Mouse (Mus musculus): ENCODE data around the gene Ifi203. TPM values are rescaled to one million over a fixed set of nuclear protein-coding genes. Genes with fewer than 3 reads are reported as not detected.
"Not testable (repeated sequence)": the region's sequence is repeated elsewhere in the genome, so short reads cannot be mapped to it uniquely, and the experiment has no call there.

Ifi203 gene
- polyA plus RNA-seq, 1 experiment from 2014 or later = 0.53 TPM

DNA sequence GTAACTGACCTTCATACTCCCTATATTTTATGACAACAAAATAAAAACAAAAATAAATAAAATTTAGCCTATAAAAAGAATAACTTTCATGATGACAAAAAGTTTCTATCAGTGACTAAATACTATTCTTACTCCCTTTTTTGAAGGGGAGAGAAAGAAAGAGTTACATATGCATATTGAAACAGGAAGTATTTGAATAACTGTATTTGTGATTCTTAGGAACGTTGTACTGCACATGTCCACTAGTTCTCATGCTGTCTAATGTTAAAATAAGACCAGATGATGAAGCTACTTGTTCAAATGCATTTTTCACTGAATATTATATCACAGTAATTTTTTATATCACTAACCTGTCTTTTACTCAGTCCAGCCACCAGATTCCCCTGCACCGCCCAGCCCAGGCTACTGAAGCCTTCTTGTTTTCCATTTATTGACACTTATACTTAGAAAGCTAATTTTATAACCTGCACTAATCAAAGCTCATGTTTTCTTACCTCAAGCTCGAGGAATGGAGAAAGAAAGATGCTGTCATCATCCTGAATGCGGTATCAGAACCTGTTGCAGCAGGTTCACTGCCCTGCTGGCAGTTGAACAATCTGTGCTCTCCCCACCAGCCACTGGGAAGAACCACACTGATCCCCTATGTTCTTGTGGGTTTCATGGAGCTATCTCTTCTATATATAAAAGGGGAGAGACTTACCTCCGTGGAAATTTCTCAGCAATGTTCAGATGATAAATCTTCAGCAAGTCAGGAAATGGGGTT, 63.1 kb downstream of the Ifi203 start:
- not testable (repeated sequence) for H3K9ac ChIP-seq; H3K9me3 ChIP-seq; H3K4me3 ChIP-seq; H3K36me3 ChIP-seq; ATAC-seq (ENCODE audit: insufficient number of reproducible peaks, insufficient read depth, low FRiP score, low TSS enrichment, low read depth); H3K4me2 ChIP-seq; H3K27ac ChIP-seq; H3K27me3 ChIP-seq; H3K4me1 ChIP-seq
- WGBS = 76% methylated on average over 5 of the region's 5 CpGs

DNA sequence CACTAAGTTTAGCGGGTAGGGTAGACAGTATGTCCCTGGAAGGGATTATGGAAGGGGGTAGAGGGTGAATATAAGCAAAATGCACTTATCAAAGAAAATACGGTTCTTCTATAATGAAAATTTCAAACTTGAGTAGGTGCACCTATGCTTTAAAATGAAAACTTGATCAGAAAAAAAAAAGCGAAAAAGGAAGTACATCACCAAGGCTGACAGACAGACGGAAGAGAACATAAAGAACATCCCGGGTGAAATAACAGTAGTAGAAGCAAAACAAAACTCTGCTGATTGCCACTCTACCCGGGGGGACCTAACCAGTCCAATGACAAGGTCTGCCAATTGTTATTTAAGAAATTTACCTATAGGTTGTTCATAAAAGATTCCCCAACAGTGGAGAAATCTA, 64.2 kb downstream of the Ifi203 start:
- not testable (repeated sequence) for ATAC-seq (ENCODE audit: insufficient number of reproducible peaks, insufficient read depth, low FRiP score, low TSS enrichment, low read depth); H3K27ac ChIP-seq; H3K9ac ChIP-seq; H3K4me2 ChIP-seq; H3K4me1 ChIP-seq; H3K27me3 ChIP-seq; H3K9me3 ChIP-seq; H3K36me3 ChIP-seq; H3K4me3 ChIP-seq
- 81% methylated on average over 6 of the region's 6 CpGs for WGBS

DNA sequence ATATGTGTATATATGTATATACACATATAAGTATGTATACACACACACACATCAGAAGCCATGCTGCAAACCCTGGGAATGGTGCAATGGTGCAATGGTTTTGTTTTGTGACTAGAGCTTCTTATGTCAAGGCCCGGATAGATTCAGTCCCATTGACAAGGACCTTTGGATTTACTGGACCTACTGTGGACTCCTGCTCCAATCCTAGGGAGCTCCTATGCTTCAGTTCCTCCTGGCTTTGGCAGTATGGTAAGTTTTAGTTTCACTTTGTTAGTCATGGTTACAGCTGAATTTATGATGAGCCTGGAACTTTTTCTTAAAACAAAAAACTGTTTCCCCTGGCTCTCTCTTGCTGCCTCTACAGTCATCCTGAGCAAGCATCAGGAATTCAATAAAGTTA, 65.3 kb downstream of the Ifi203 start:
- not testable (repeated sequence) for H3K9me3 ChIP-seq

More for the DNA sequence above, 65.3 kb downstream of the Ifi203 start:
- ATAC-seq (ENCODE audit: insufficient number of reproducible peaks, insufficient read depth, low FRiP score, low TSS enrichment, low read depth); H3K36me3 ChIP-seq; H3K4me1 ChIP-seq; H3K27me3 ChIP-seq; H3K4me2 ChIP-seq; H3K4me3 ChIP-seq; H3K9ac ChIP-seq; H3K27ac ChIP-seq: not testable (repeated sequence)
- WGBS = 93% methylated on average over 1 of the region's 1 CpGs

Other genes starting within 250 kb of the Ifi203 start
- gene Ifi207, start 200.9 kb downstream of the Ifi203 start, polyA plus RNA-seq (2015; fragmentation: Nextera tagmentation; extraction: Ambion mirVana) = 0.59 and 0.66 TPM in 2 replicates
- 1.1 and 1.7 TPM in 2 replicates for gene Ifi204, start 175.7 kb downstream of the Ifi203 start, polyA plus RNA-seq (2015; fragmentation: Nextera tagmentation; extraction: Ambion mirVana)
- gene Ifi211, start 29.6 kb downstream of the Ifi203 start, polyA plus RNA-seq (2015; fragmentation: Nextera tagmentation; extraction: Ambion mirVana) = 0.63 and 1.1 TPM in 2 replicates
- gene Mndal, start 181 bp downstream of the Ifi203 start, polyA plus RNA-seq (2015; fragmentation: Nextera tagmentation; extraction: Ambion mirVana) = 0.62 and 1.7 TPM in 2 replicates
- 1.5 and 2.0 TPM in 2 replicates for gene Ifi202b, start 40.1 kb upstream of the Ifi203 start, polyA plus RNA-seq (2015; fragmentation: Nextera tagmentation; extraction: Ambion mirVana)
- gene Ifi205, start 89.1 kb upstream of the Ifi203 start, polyA plus RNA-seq (2015; fragmentation: Nextera tagmentation; extraction: Ambion mirVana) = not detected in 2 replicates
- gene Olfr433, start 98.0 kb upstream of the Ifi203 start, polyA plus RNA-seq (2015; fragmentation: Nextera tagmentation; extraction: Ambion mirVana) = 0.10 TPM in 1 of 2 replicates, not detected in the other
- not detected in 2 replicates for gene Olfr432, start 106.5 kb upstream of the Ifi203 start, polyA plus RNA-seq (2015; fragmentation: Nextera tagmentation; extraction: Ambion mirVana)
- 0.08 and 0.14 TPM in 2 replicates for gene Olfr430, start 123.9 kb upstream of the Ifi203 start, polyA plus RNA-seq (2015; fragmentation: Nextera tagmentation; extraction: Ambion mirVana)
- 0.22 and 0.37 TPM in 2 replicates for gene Olfr429, start 141.7 kb upstream of the Ifi203 start, polyA plus RNA-seq (2015; fragmentation: Nextera tagmentation; extraction: Ambion mirVana)
- gene Olfr427, start 154.2 kb upstream of the Ifi203 start, polyA plus RNA-seq (2015; fragmentation: Nextera tagmentation; extraction: Ambion mirVana) = not detected in 2 replicates
- 0.37 and 0.85 TPM in 2 replicates for gene Olfr231, start 178.5 kb upstream of the Ifi203 start, polyA plus RNA-seq (2015; fragmentation: Nextera tagmentation; extraction: Ambion mirVana)
- not detected in 2 replicates for gene Olfr424, start 188.8 kb upstream of the Ifi203 start, polyA plus RNA-seq (2015; fragmentation: Nextera tagmentation; extraction: Ambion mirVana)
- not detected in 2 replicates for gene Olfr420, start 213.0 kb upstream of the Ifi203 start, polyA plus RNA-seq (2015; fragmentation: Nextera tagmentation; extraction: Ambion mirVana)
- gene Spta1, start 230.1 kb upstream of the Ifi203 start, polyA plus RNA-seq (2015; fragmentation: Nextera tagmentation; extraction: Ambion mirVana) = 0.38 and 0.67 TPM in 2 replicates